Mouse (Mus musculus): Measurements from ENCODE around the gene Msx3. TPM values are rescaled to one million over a fixed set of nuclear protein-coding genes. Genes with fewer than 3 reads are reported as not detected.

The Msx3 gene
- not detected in 2 replicates for polyA plus RNA-seq (2011; ENCODE audit: insufficient read depth, insufficient read length, low read depth, missing spikeins)

GRCm38 (mm10) chr7:140048361-140049114, at the start of gene Msx3:
TSS of gene Msx3 (minus strand) at chr7:140049089.
- Histone ChIP-seq H3K36me3 (ENCODE audit: control insufficient read depth, insufficient read depth, low read length, poor library complexity, severe bottlenecking) (no peaks in the 10 kb centered on the region), H3K9ac (ENCODE audit: low read depth, poor library complexity, severe bottlenecking) (peak within 1 kb of the TSS; percentile 15), H3K27ac (ENCODE audit: insufficient read depth, low read length) (no peak within 1 kb of the TSS), H3K9me3 (replicated peaks; ENCODE audit: control insufficient read depth, insufficient read depth, low read length, poor library complexity, severe bottlenecking) (no peaks in the 10 kb centered on the region), H3K4me1 (ENCODE audit: control insufficient read depth, insufficient read depth, low read length) (no peaks in the 10 kb centered on the region), H3K4me3 (ENCODE audit: low read depth, low read length) (peak within 1 kb of the TSS; percentile 39), H3K27me3 (ENCODE audit: control insufficient read depth, insufficient read depth, low read length, poor library complexity, severe bottlenecking) (peaks cover 22% of the 10 kb centered on the region)
- TF ChIP-seq EP300 (IDR thresholded peaks at IDR 0.05; ENCODE audit: insufficient read depth, low read depth, low read length): no peak
- TF ChIP-seq POLR2A (IDR thresholded peaks at IDR 0.05; ENCODE audit: insufficient read depth, low read length): no peak
- TF ChIP-seq CTCF (IDR thresholded peaks at IDR 0.05; ENCODE audit: low read depth, low read length): no peak

GRCm38 (mm10) chr7:140098466-140098865, 49.6 kb upstream of the Msx3 start:
- Histone ChIP-seq H3K36me3 (ENCODE audit: control insufficient read depth, insufficient read depth, low read length, poor library complexity, severe bottlenecking) (no peaks in the 10 kb centered on the region), H3K4me3 (ENCODE audit: low read depth, low read length) (no peak overlapping the region), H3K9me3 (replicated peaks; ENCODE audit: control insufficient read depth, insufficient read depth, low read length, poor library complexity, severe bottlenecking) (no peaks in the 10 kb centered on the region), H3K27ac (ENCODE audit: insufficient read depth, low read length) (no peak overlapping the region), H3K27me3 (ENCODE audit: control insufficient read depth, insufficient read depth, low read length, poor library complexity, severe bottlenecking) (no peaks in the 10 kb centered on the region), H3K9ac (ENCODE audit: low read depth, poor library complexity, severe bottlenecking) (no peak overlapping the region), H3K4me1 (ENCODE audit: control insufficient read depth, insufficient read depth, low read length) (peaks cover 4% of the 10 kb centered on the region)
- TF ChIP-seq POLR2A (IDR thresholded peaks at IDR 0.05; ENCODE audit: insufficient read depth, low read length) (no peak), EP300 (IDR thresholded peaks at IDR 0.05; ENCODE audit: insufficient read depth, low read depth, low read length) (no peak), CTCF (IDR thresholded peaks at IDR 0.05; ENCODE audit: low read depth, low read length) (no peak)

DNA sequence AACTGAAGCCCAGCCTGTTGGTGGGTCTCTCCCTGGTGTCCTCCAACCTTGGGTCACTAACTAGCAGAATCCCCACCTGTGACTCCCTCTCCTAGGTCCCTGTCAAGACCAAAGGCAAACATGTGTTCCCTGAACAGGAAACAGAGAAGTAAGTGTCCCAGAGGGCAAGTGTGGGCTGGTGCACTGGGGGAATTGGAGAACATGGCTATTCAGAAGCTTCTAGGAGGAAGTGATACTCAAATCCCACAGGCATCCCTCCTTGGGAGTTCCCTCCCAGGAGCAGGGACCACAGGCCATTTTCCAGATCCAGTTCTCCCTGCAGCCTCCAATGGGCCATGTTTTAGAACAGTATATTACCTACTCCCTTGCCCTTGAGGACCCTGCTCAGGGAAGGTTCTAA, 47.2 kb upstream of the Msx3 start:
- TF ChIP-seq POLR2A (IDR thresholded peaks at IDR 0.05; ENCODE audit: insufficient read depth, low read length): no peak
- no peak for TF ChIP-seq EP300 (IDR thresholded peaks at IDR 0.05; ENCODE audit: insufficient read depth, low read depth, low read length)
- TF ChIP-seq CTCF (IDR thresholded peaks at IDR 0.05; ENCODE audit: low read depth, low read length): no peak
- Histone ChIP-seq H3K9me3 (replicated peaks; ENCODE audit: control insufficient read depth, insufficient read depth, low read length, poor library complexity, severe bottlenecking) (no peaks in the 10 kb centered on the region), H3K27ac (ENCODE audit: insufficient read depth, low read length) (no peak overlapping the region), H3K36me3 (ENCODE audit: control insufficient read depth, insufficient read depth, low read length, poor library complexity, severe bottlenecking) (no peaks in the 10 kb centered on the region), H3K4me3 (ENCODE audit: low read depth, low read length) (no peak overlapping the region), H3K27me3 (ENCODE audit: control insufficient read depth, insufficient read depth, low read length, poor library complexity, severe bottlenecking) (no peaks in the 10 kb centered on the region), H3K9ac (ENCODE audit: low read depth, poor library complexity, severe bottlenecking) (no peak overlapping the region), H3K4me1 (ENCODE audit: control insufficient read depth, insufficient read depth, low read length) (no peaks in the 10 kb centered on the region)

DNA sequence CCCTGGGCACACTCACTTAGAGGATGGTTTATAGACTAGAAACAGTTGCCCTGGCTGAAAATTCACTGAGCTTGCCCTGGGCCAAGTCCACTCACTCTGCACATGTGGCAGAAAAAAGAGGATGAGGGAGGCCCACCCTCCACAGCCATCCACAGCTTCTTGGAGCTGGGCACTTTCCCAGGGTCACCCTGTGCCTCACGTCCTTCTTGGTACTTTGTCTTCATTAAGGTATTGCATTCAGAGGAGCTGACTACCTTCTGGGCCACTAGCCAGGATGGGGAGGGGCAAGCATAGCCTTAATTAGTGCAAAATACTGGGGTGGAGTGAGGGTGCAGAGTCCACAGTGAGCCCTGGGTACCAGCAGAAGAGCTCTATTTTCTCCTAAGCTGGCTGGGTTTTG, 46.7 kb upstream of the Msx3 start:
- TF ChIP-seq EP300 (IDR thresholded peaks at IDR 0.05; ENCODE audit: insufficient read depth, low read depth, low read length): no peak
- no peak for TF ChIP-seq POLR2A (IDR thresholded peaks at IDR 0.05; ENCODE audit: insufficient read depth, low read length)
- no peak for TF ChIP-seq CTCF (IDR thresholded peaks at IDR 0.05; ENCODE audit: low read depth, low read length)

DNA sequence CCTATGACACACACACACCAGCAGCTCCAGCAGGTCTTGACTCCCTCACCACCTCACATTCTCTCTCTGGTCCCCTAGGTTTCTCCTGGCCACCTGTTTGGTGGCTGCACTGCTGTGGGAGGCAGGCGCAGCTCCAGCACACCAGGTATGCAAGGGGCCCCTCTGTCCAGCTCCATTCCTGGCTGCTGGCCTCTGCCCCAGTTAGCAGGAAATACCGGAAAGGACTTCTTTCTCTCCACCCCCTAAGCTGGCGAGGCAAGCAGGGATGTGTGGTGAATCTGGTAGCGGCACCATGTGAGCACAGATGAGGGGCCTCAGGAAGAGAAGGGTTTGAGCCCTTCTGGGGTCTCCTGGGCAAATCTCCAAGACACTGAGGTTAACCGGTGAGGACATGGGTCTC, 46.1 kb upstream of the Msx3 start:
- TF ChIP-seq POLR2A (IDR thresholded peaks at IDR 0.05; ENCODE audit: insufficient read depth, low read length) (no peak), EP300 (IDR thresholded peaks at IDR 0.05; ENCODE audit: insufficient read depth, low read depth, low read length) (no peak), CTCF (IDR thresholded peaks at IDR 0.05; ENCODE audit: low read depth, low read length) (no peak)
- Histone ChIP-seq H3K9me3 (replicated peaks; ENCODE audit: control insufficient read depth, insufficient read depth, low read length, poor library complexity, severe bottlenecking) (no peaks in the 10 kb centered on the region), H3K27me3 (ENCODE audit: control insufficient read depth, insufficient read depth, low read length, poor library complexity, severe bottlenecking) (no peaks in the 10 kb centered on the region), H3K4me3 (ENCODE audit: low read depth, low read length) (no peak overlapping the region), H3K4me1 (ENCODE audit: control insufficient read depth, insufficient read depth, low read length) (no peaks in the 10 kb centered on the region), H3K36me3 (ENCODE audit: control insufficient read depth, insufficient read depth, low read length, poor library complexity, severe bottlenecking) (no peaks in the 10 kb centered on the region), H3K9ac (ENCODE audit: low read depth, poor library complexity, severe bottlenecking) (no peak overlapping the region), H3K27ac (ENCODE audit: insufficient read depth, low read length) (no peak overlapping the region)

More for the DNA sequence above, 46.7 kb upstream of the Msx3 start:
- no peak overlapping the region for H3K9ac ChIP-seq (ENCODE audit: low read depth, poor library complexity, severe bottlenecking)
- H3K36me3 ChIP-seq (ENCODE audit: control insufficient read depth, insufficient read depth, low read length, poor library complexity, severe bottlenecking): no peaks in the 10 kb centered on the region
- H3K9me3 ChIP-seq (replicated peaks; ENCODE audit: control insufficient read depth, insufficient read depth, low read length, poor library complexity, severe bottlenecking): no peaks in the 10 kb centered on the region
- H3K4me3 ChIP-seq (ENCODE audit: low read depth, low read length): no peak overlapping the region
- no peaks in the 10 kb centered on the region for H3K4me1 ChIP-seq (ENCODE audit: control insufficient read depth, insufficient read depth, low read length)
- H3K27ac ChIP-seq (ENCODE audit: insufficient read depth, low read length): no peak overlapping the region
- H3K27me3 ChIP-seq (ENCODE audit: control insufficient read depth, insufficient read depth, low read length, poor library complexity, severe bottlenecking): no peaks in the 10 kb centered on the region

GRCm38 (mm10) chr7:140092924-140093528, 44.1 kb upstream of the Msx3 start, which contains the start of gene Prap1:
TSS of gene Prap1 (plus strand) at chr7:140093395.
- Histone ChIP-seq H3K27ac (ENCODE audit: insufficient read depth, low read length) (no peak within 1 kb of the TSS), H3K4me1 (ENCODE audit: control insufficient read depth, insufficient read depth, low read length) (no peaks in the 10 kb centered on the region), H3K9ac (ENCODE audit: low read depth, poor library complexity, severe bottlenecking) (no peak within 1 kb of the TSS), H3K4me3 (ENCODE audit: low read depth, low read length) (no peak within 1 kb of the TSS), H3K9me3 (replicated peaks; ENCODE audit: control insufficient read depth, insufficient read depth, low read length, poor library complexity, severe bottlenecking) (no peaks in the 10 kb centered on the region), H3K36me3 (ENCODE audit: control insufficient read depth, insufficient read depth, low read length, poor library complexity, severe bottlenecking) (no peaks in the 10 kb centered on the region), H3K27me3 (ENCODE audit: control insufficient read depth, insufficient read depth, low read length, poor library complexity, severe bottlenecking) (no peaks in the 10 kb centered on the region)
- TF ChIP-seq CTCF (IDR thresholded peaks at IDR 0.05; ENCODE audit: low read depth, low read length): no peak
- TF ChIP-seq POLR2A (IDR thresholded peaks at IDR 0.05; ENCODE audit: insufficient read depth, low read length): no peak
- no peak for TF ChIP-seq EP300 (IDR thresholded peaks at IDR 0.05; ENCODE audit: insufficient read depth, low read depth, low read length)

Data from ES-Bruce4 (cell line).